Mouse (Mus musculus) adrenal gland, adult (tissue): ENCODE results near the gene Slc46a3.
"Not testable (repeated sequence)": the region's sequence is repeated elsewhere in the genome, so short reads cannot be mapped to it uniquely, and the experiment has no call there.

Experiments used
- DNase-seq, 2 experiments: peaks; one replicate each; pipeline ENCODE4 v3.0.0; 2022 to 2023; ENCODE audit warnings: low spot score in 1 of 2; ENCODE audit not compliant: inconsistent age in 2 of 2

Slc46a3 gene

GRCm38 (mm10) chr5:147896501-147896900 lies 1.9 kb upstream of the Slc46a3 start:
- DNase-seq: not testable (repeated sequence)

GRCm38 (mm10) chr5:147895436-147896198 lies 1.0 kb upstream of the Slc46a3 start:
- DNase-seq: peak in 1 of 2 experiments; percentile 56

- DNase-seq: peak in 1 of 2 experiments; percentile 49
Measured at GRCm38 (mm10) chr5:147893766-147894454, 705 bp downstream of the Slc46a3 start.

GRCm38 (mm10) chr5:147893143-147893542 lies 1.5 kb downstream of the Slc46a3 start:
- DNase-seq: no peak

GRCm38 (mm10) chr5:147892735-147893134 lies 1.9 kb downstream of the Slc46a3 start:
- DNase-seq: no peak

GRCm38 (mm10) chr5:147888313-147889297 lies 6.0 kb downstream of the Slc46a3 start:
- DNase-seq: no peak

- peak in 1 of 2 experiments; percentile 71 for DNase-seq
Measured at GRCm38 (mm10) chr5:147883581-147883980, 11.0 kb downstream of the Slc46a3 start.

- DNase-seq: peak; percentile 48 to 49
Measured at GRCm38 (mm10) chr5:147879971-147880682, 14.5 kb downstream of the Slc46a3 start.

- peak in 1 of 2 experiments; percentile 36 for DNase-seq
Measured at GRCm38 (mm10) chr5:147877520-147877919, 17.1 kb downstream of the Slc46a3 start.

GRCm38 (mm10) chr5:147875210-147875609 lies 19.4 kb downstream of the Slc46a3 start:
- DNase-seq: no peak

GRCm38 (mm10) chr5:147874491-147875065 lies 20.0 kb downstream of the Slc46a3 start:
- DNase-seq: no peak

- peak in 1 of 2 experiments; percentile 58 for DNase-seq
Measured at GRCm38 (mm10) chr5:147871091-147871820, 23.4 kb downstream of the Slc46a3 start.

GRCm38 (mm10) chr5:147870296-147870695 lies 24.3 kb downstream of the Slc46a3 start:
- DNase-seq: no peak

GRCm38 (mm10) chr5:147869568-147869967 lies 25.0 kb downstream of the Slc46a3 start:
- DNase-seq: peak in 1 of 2 experiments; percentile 51

- DNase-seq: no peak
Measured at GRCm38 (mm10) chr5:147868674-147869073, 25.9 kb downstream of the Slc46a3 start.

GRCm38 (mm10) chr5:147860449-147861261 lies 34.0 kb downstream of the Slc46a3 start, which contains the start of gene Pomp:
Gene Pomp (plus strand): TSS chr5:147860461.
- DNase-seq: peak; percentile 94 to 97

GRCm38 (mm10) chr5:147860076-147860448 lies 34.6 kb downstream of the Slc46a3 start:
- no peak for DNase-seq

- peak in 1 of 2 experiments; percentile 62 for DNase-seq
Measured at GRCm38 (mm10) chr5:147850194-147850593, 44.4 kb downstream of the Slc46a3 start.
